Mouse (Mus musculus): ENCODE results near the gene Col7a1. TPM values are rescaled to one million over a fixed set of nuclear protein-coding genes. Genes with fewer than 3 reads are reported as not detected.

Col7a1 gene
- polyA plus RNA-seq, 1 experiment from 2014 or later = 0.11 TPM

- H3K36me3 ChIP-seq (ENCODE audit: inconsistent target) = peaks cover 14% of the 10 kb centered on the region; the same call in 1 of the 2 replicates
- peak overlapping the region; percentile 88 for H3K27ac ChIP-seq
- WGBS (ENCODE audit: missing documents) = 27% methylated on average over 4 of the region's 4 CpGs
- H3K79me2 ChIP-seq (ENCODE audit: inconsistent target) = peaks cover 7% of the 10 kb centered on the region; the same call in 1 of the 2 replicates
- no peak overlapping the region for H3K4me3 ChIP-seq (ENCODE audit: inconsistent target)
These were observed 68.0 kb downstream of the Col7a1 start for GRCm38 (mm10) chr9:109021428-109021827.

DNA sequence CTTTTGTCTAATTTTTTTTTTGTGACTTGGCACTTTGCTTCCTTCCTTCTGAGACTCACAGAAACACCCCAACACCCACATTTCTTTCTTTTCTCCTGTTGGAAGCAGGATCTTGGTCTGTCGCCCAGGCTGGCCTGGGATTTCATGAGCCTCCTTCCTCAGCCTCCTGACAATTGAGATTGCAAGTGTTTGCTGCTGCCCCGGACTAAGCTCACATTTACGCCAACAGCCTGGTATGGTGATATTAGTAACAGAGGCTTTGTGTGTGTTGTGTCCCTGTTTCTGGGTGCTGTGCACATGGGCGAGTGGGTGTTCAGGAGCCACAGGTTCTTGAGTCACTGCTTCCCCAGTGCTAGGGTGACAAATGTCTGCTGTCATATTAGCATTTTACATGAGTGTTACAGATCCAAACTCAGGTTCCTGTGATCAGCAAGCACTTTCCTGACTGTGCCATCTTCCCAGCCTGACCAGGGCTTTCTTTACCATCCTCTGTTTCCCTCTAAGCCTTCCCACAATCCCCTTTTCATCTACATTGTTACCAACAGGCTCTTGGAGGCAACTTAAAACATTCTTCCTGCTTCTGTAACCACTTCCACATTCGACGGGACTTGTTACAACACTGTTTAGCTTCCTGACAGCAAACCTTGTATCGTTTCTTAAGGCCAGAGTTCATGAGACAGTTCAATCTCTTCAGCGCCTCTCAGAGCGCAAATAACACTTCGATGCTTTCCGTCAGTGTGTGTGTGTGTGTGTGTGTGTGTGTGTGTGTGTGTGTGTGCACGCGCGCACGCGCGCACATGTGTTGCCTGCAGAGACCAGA lies 69.7 kb downstream of the Col7a1 start:
- 42% methylated on average over 13 of the region's 17 CpGs for WGBS (ENCODE audit: missing documents)
- H3K4me3 ChIP-seq (ENCODE audit: inconsistent target) = no peak overlapping the region
- H3K27ac ChIP-seq = peak overlapping the region; percentile 88
- H3K79me2 ChIP-seq (ENCODE audit: inconsistent target) = peaks cover 4% of the 10 kb centered on the region; the same call in 1 of the 2 replicates
- peaks cover 25% of the 10 kb centered on the region; the same call in 1 of the 2 replicates for H3K36me3 ChIP-seq (ENCODE audit: inconsistent target)

DNA sequence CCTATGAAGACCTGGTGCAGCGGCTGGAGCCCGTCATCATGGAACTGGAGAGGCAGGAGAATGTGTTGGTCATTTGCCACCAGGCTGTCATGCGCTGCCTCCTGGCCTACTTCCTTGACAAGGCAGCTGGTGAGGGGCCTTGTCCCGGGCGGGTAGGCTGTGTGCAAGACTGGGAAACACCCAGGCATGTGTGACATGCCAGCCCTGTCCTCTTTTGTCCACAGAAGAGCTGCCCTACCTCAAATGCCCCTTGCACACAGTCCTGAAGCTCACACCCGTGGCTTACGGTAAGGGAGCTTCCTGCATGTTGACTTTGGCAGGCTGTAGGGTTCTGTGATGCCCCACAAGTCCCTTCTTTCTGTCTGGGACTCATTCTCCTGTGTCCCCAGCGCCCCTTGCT lies 74.1 kb downstream of the Col7a1 start:
- Histone ChIP-seq H3K79me2 (ENCODE audit: inconsistent target) (no peaks in the 10 kb centered on the region), H3K4me3 (ENCODE audit: inconsistent target) (no peak overlapping the region), H3K27ac (no peak overlapping the region), H3K36me3 (ENCODE audit: inconsistent target) (peaks cover 53% of the 10 kb centered on the region; the same call in 1 of the 2 replicates)
- 80% methylated on average over 8 of the region's 8 CpGs for WGBS (ENCODE audit: missing documents)

DNA sequence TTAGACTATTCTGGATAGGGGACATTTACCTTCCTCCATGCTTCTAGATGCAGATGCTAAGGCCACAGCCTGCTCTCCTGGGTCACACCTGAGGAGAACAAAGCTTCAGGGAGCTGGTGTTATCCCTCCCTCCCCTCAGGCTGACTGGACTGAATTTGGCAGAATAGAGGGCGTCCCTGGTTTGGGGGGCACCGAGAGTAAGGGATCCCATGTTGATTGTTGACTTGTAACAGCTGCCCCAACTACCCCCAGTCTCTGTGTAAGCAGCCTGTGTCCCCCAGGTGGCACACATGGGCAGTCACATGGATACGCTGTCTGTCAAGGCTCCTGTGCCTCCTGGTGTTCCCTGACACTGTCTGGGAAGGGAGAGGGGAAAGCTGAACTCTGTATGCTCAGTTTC lies 75.0 kb downstream of the Col7a1 start:
- peaks cover 53% of the 10 kb centered on the region; the same call in 1 of the 2 replicates for H3K36me3 ChIP-seq (ENCODE audit: inconsistent target)
- WGBS (ENCODE audit: missing documents) = 96% methylated on average over 3 of the region's 3 CpGs

GRCm38 (mm10) chr9:109028919-109029318 lies 75.5 kb downstream of the Col7a1 start:
- H3K27ac ChIP-seq = no peak overlapping the region
- H3K79me2 ChIP-seq (ENCODE audit: inconsistent target) = no peaks in the 10 kb centered on the region
- peaks cover 53% of the 10 kb centered on the region; the same call in 1 of the 2 replicates for H3K36me3 ChIP-seq (ENCODE audit: inconsistent target)
- no peak overlapping the region for H3K4me3 ChIP-seq (ENCODE audit: inconsistent target)
- 67% methylated on average over 5 of the region's 5 CpGs for WGBS (ENCODE audit: missing documents)

More for the DNA sequence above, 75.0 kb downstream of the Col7a1 start:
- no peak overlapping the region for H3K4me3 ChIP-seq (ENCODE audit: inconsistent target)
- H3K79me2 ChIP-seq (ENCODE audit: inconsistent target) = no peaks in the 10 kb centered on the region
- no peak overlapping the region for H3K27ac ChIP-seq

DNA sequence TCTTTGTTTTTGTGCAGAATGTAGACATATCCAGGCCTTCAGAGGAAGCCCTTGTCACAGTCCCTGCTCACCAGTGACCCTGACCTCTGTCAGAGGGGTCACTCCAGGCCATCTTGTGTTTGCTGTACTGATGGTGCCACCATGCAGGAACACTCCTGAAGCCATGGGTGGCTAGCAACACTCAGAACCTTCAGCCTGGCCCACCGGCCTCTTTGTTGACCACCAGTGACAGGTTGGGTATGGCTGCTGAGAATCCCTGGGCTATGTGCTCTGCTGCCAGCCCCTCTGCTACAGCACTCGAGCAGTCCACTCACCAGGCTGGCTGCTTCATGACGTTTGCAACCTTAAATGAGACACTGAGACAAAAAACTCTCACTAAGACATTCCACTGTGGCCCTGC lies 76.9 kb downstream of the Col7a1 start:
- WGBS (ENCODE audit: missing documents) = 94% methylated on average over 3 of the region's 3 CpGs

DNA sequence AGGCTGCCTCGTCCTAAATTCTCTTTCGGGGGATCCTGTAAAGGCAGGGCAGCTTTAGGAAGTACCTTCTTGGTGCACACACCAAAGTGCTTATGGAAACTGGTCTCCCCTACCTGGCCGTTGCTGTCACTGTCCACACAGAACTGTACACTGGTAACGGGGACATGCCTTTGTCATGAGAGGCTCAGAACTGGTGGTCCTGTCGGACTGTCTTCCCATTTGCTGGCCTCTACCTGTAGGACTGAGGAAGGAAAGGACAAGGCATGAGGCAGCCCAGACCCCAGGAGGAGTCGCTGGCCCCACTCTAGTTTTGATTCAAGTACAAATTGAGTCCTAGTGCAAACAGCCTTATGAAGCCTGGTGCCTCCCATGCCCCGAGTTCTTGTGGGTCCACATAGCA lies 77.6 kb downstream of the Col7a1 start:
- H3K36me3 ChIP-seq (ENCODE audit: inconsistent target) = peaks cover 41% of the 10 kb centered on the region; the same call in 1 of the 2 replicates
- 93% methylated on average over 7 of the region's 7 CpGs for WGBS (ENCODE audit: missing documents)
- H3K79me2 ChIP-seq (ENCODE audit: inconsistent target) = no peaks in the 10 kb centered on the region
- H3K27ac ChIP-seq = no peak overlapping the region
- H3K4me3 ChIP-seq (ENCODE audit: inconsistent target) = no peak overlapping the region

More for the DNA sequence above, 76.9 kb downstream of the Col7a1 start:
- Histone ChIP-seq H3K27ac (no peak overlapping the region), H3K4me3 (ENCODE audit: inconsistent target) (no peak overlapping the region), H3K79me2 (ENCODE audit: inconsistent target) (no peaks in the 10 kb centered on the region), H3K36me3 (ENCODE audit: inconsistent target) (peaks cover 48% of the 10 kb centered on the region; the same call in 1 of the 2 replicates)

GRCm38 (mm10) chr9:109031686-109032085 lies 78.3 kb downstream of the Col7a1 start:
- Histone ChIP-seq H3K27ac (no peak overlapping the region), H3K79me2 (ENCODE audit: inconsistent target) (no peaks in the 10 kb centered on the region), H3K4me3 (ENCODE audit: inconsistent target) (no peak overlapping the region), H3K36me3 (ENCODE audit: inconsistent target) (peaks cover 37% of the 10 kb centered on the region; the same call in 1 of the 2 replicates)
- 99% methylated on average over 8 of the region's 8 CpGs for WGBS (ENCODE audit: missing documents)

- WGBS (ENCODE audit: missing documents) = 78% methylated on average over 6 of the region's 6 CpGs
- H3K36me3 ChIP-seq (ENCODE audit: inconsistent target) = peaks cover 30% of the 10 kb centered on the region; the same call in 1 of the 2 replicates
These were observed 79.0 kb downstream of the Col7a1 start for GRCm38 (mm10) chr9:109032435-109032834.

More at GRCm38 (mm10) chr9:109032435-109032834, 79.0 kb downstream of the Col7a1 start:
- Histone ChIP-seq H3K79me2 (ENCODE audit: inconsistent target) (no peaks in the 10 kb centered on the region), H3K4me3 (ENCODE audit: inconsistent target) (no peak overlapping the region), H3K27ac (no peak overlapping the region)

Other genes with a start within 250 kb of the Col7a1 start
- gene Ip6k2, start 169.8 kb upstream of the Col7a1 start, polyA plus RNA-seq (2018) = 21.7 to 28.6 TPM (median 24.7 TPM) in 3 replicates
- gene Nckipsd, start 145.2 kb upstream of the Col7a1 start, polyA plus RNA-seq (2018) = 10.6 to 19.3 TPM (median 11.4 TPM) in 3 replicates
- 0.53 to 1.2 TPM (median 0.95 TPM) in 3 replicates for gene Celsr3, start 127.3 kb upstream of the Col7a1 start, polyA plus RNA-seq (2018)
- 5.2 to 17.9 TPM (median 8.1 TPM) in 3 replicates for gene Slc26a6, start 100.3 kb upstream of the Col7a1 start, polyA plus RNA-seq (2018)
- gene Tmem89, start 39.0 kb upstream of the Col7a1 start, polyA plus RNA-seq (2018) = not detected in 3 replicates
- gene Uqcrc1, start 17.0 kb upstream of the Col7a1 start, polyA plus RNA-seq (2018) = 93.6 to 149 TPM (median 105 TPM) in 3 replicates
- gene Ucn2, start 32.4 kb downstream of the Col7a1 start, polyA plus RNA-seq (2018) = not detected in 3 replicates
- 23.2 to 27.5 TPM (median 24.0 TPM) in 3 replicates for gene Pfkfb4, start 38.2 kb downstream of the Col7a1 start, polyA plus RNA-seq (2018)
- gene Shisa5, start 85.0 kb downstream of the Col7a1 start, polyA plus RNA-seq (2018) = 392 to 901 TPM (median 421 TPM) in 3 replicates
- gene Trex1, start 106.1 kb downstream of the Col7a1 start, polyA plus RNA-seq (2018) = 60.4 to 194 TPM (median 98.8 TPM) in 3 replicates
- gene Atrip, start 120.5 kb downstream of the Col7a1 start, polyA plus RNA-seq (2018) = 6.3 to 9.1 TPM (median 6.5 TPM) in 3 replicates
- gene Ccdc51, start 128.9 kb downstream of the Col7a1 start, polyA plus RNA-seq (2018) = 2.5 to 7.4 TPM (median 5.7 TPM) in 3 replicates
- gene Tma7, start 129.0 kb downstream of the Col7a1 start, polyA plus RNA-seq (2018) = 294 to 336 TPM (median 314 TPM) in 3 replicates
- not detected in 3 replicates for gene Plxnb1, start 141.8 kb downstream of the Col7a1 start, polyA plus RNA-seq (2018)
- not detected in 3 replicates for gene Fbxw21, start 208.5 kb downstream of the Col7a1 start, polyA plus RNA-seq (2018)
- gene Fbxw13, start 242.4 kb downstream of the Col7a1 start, polyA plus RNA-seq (2018) = not detected in 3 replicates